Mouse (Mus musculus) MEL (cell line): ENCODE results near the gene Rora. TPM values are rescaled to one million over a fixed set of nuclear protein-coding genes. Genes with fewer than 3 reads are reported as not detected.

Experiments used
- DNase-seq: peaks from one replicate; pipeline ENCODE4 v3.0.0; 2011; ENCODE audit warnings: low read depth, low spot score
- H3K27ac ChIP-seq: 2 replicates; pipeline ENCODE4 v1.5.1; 2012; ENCODE audit warnings: low read depth, mild to moderate bottlenecking, control low read depth, low read length, moderate library complexity; ENCODE audit not compliant: control insufficient read depth
- H3K27me3 ChIP-seq, 2 experiments: fragments of 150-350 bp in 1 of 2; sonication (generic) in 1 of 2; 2 replicates each; pipeline ENCODE4 v1.6.1; 2012; ENCODE audit warnings: low read length in 2 of 2, mild to moderate bottlenecking in 2 of 2, improper control_type of control experiment in 1 of 2, moderate library complexity in 1 of 2; ENCODE audit not compliant: insufficient read depth in 2 of 2, control insufficient read depth in 1 of 2
- H3K36me3 ChIP-seq, 2 experiments: 2 replicates each; pipeline ENCODE4 v1.6.1; 2012 to 2014; ENCODE audit warnings: low read length in 2 of 2, improper control_type of control experiment in 1 of 2, inconsistent platforms in 1 of 2, mild to moderate bottlenecking in 1 of 2; ENCODE audit not compliant: insufficient read depth in 2 of 2, control insufficient read depth in 1 of 2
- H3K4me1 ChIP-seq, 2 experiments: fragments of 150-350 bp in 1 of 2; sonication (generic) in 1 of 2; 2 replicates each; pipeline ENCODE4 v1.6.1; 2012; ENCODE audit warnings: low read length in 2 of 2, improper control_type of control experiment in 1 of 2, mild to moderate bottlenecking in 1 of 2; ENCODE audit not compliant: insufficient read depth in 2 of 2, control insufficient read depth in 1 of 2
- H3K4me3 ChIP-seq, 2 experiments: fragments of 150-350 bp in 1 of 2; sonication (generic) in 1 of 2; 2 replicates each; pipeline ENCODE4 v1.5.1; 2012; ENCODE audit warnings: low read depth in 2 of 2, low read length in 2 of 2, mild to moderate bottlenecking in 2 of 2, moderate library complexity in 2 of 2, control low read depth in 1 of 2, improper control_type of control experiment in 1 of 2; ENCODE audit not compliant: control insufficient read depth in 1 of 2, insufficient read depth in 1 of 2
- H3K79me2 ChIP-seq: 2 replicates; pipeline ENCODE4 v1.6.1; 2012; ENCODE audit warnings: mild to moderate bottlenecking, low read length, moderate library complexity; ENCODE audit not compliant: control insufficient read depth, poor library complexity, insufficient read depth
- H3K9ac ChIP-seq: 2 replicates; pipeline ENCODE4 v1.6.1; 2012; ENCODE audit warnings: low read depth, mild to moderate bottlenecking, control low read depth, low read length, moderate library complexity; ENCODE audit not compliant: control insufficient read depth, poor library complexity, severe bottlenecking
- H3K9me3 ChIP-seq: fragments of 150-350 bp; sonication (generic); replicated peaks from 2 replicates; pipeline ENCODE4 v1.6.1; 2012; ENCODE audit warnings: mild to moderate bottlenecking, low read length, improper control_type of control experiment, moderate library complexity; ENCODE audit not compliant: insufficient read depth
- CHD1 ChIP-seq: IDR thresholded peaks from 2 replicates; pipeline ENCODE4 v1.6.1; 2012; ENCODE audit warnings: low read depth, mild to moderate bottlenecking, inconsistent platforms, low read length, improper control_type of control experiment
- CHD2 ChIP-seq: IDR thresholded peaks from 2 replicates; pipeline ENCODE4 v1.6.1; 2011; ENCODE audit warnings: low read length, improper control_type of control experiment
- ELF1 ChIP-seq: IDR thresholded peaks from 2 replicates; pipeline ENCODE4 v1.6.1; 2014; ENCODE audit warnings: low read depth, mild to moderate bottlenecking, inconsistent platforms, low read length, improper control_type of control experiment, moderate library complexity
- EP300 ChIP-seq, 2 experiments: IDR thresholded peaks; 2 replicates each; pipeline ENCODE4 v1.6.1; 2011; ENCODE audit warnings: improper control_type of control experiment in 2 of 2, low read length in 2 of 2, low read depth in 1 of 2, mild to moderate bottlenecking in 1 of 2
- GABPA ChIP-seq: IDR thresholded peaks from 2 replicates; pipeline ENCODE4 v1.6.1; 2012; ENCODE audit warnings: low read depth, mild to moderate bottlenecking, inconsistent platforms, low read length, improper control_type of control experiment, moderate library complexity
- GATA1 ChIP-seq: IDR thresholded peaks from 2 replicates; pipeline ENCODE4 v1.6.1; 2011; ENCODE audit warnings: low read depth, low read length, improper control_type of control experiment
- HCFC1 ChIP-seq: IDR thresholded peaks from 2 replicates; pipeline ENCODE4 v1.6.1; 2012; ENCODE audit warnings: low read depth, mild to moderate bottlenecking, inconsistent platforms, low read length, improper control_type of control experiment, moderate library complexity
- JUND ChIP-seq: IDR thresholded peaks from 2 replicates; pipeline ENCODE4 v1.6.1; 2011; ENCODE audit warnings: low read depth, mild to moderate bottlenecking, improper control_type of control experiment, low read length
- KAT2A ChIP-seq: conservative IDR thresholded peaks from 2 replicates; pipeline ENCODE4 v1.6.1; 2012; ENCODE audit warnings: low read depth, low read length, improper control_type of control experiment, inconsistent platforms
- MAFK ChIP-seq: IDR thresholded peaks from 2 replicates; pipeline ENCODE4 v1.6.1; 2011; ENCODE audit warnings: low read depth, mild to moderate bottlenecking, low read length, improper control_type of control experiment, borderline replicate concordance
- MAX ChIP-seq: IDR thresholded peaks from 2 replicates; pipeline ENCODE4 v1.6.1; 2011; ENCODE audit warnings: low read length, improper control_type of control experiment
- MAZ ChIP-seq: IDR thresholded peaks from 2 replicates; pipeline ENCODE4 v1.6.1; 2012; ENCODE audit warnings: low read depth, mild to moderate bottlenecking, inconsistent platforms, low read length, improper control_type of control experiment
- MYB ChIP-seq: IDR thresholded peaks from 2 replicates; pipeline ENCODE4 v1.6.1; 2011; ENCODE audit warnings: mild to moderate bottlenecking, low read depth, low read length, improper control_type of control experiment
- NELFE ChIP-seq: IDR thresholded peaks from 2 replicates; pipeline ENCODE4 v1.6.1; 2011; ENCODE audit warnings: low read depth, low read length, improper control_type of control experiment
- POLR2A ChIP-seq, 2 experiments: IDR thresholded peaks; 2 replicates each; pipeline ENCODE4 v1.6.1; 2011 to 2012; ENCODE audit warnings: low read length in 2 of 2, mild to moderate bottlenecking in 2 of 2, control low read depth in 1 of 2, improper control_type of control experiment in 1 of 2, low read depth in 1 of 2, moderate library complexity in 1 of 2; ENCODE audit not compliant: control insufficient read depth in 1 of 2, insufficient read depth in 1 of 2, poor library complexity in 1 of 2
- SIN3A ChIP-seq: IDR thresholded peaks from 2 replicates; pipeline ENCODE4 v1.6.1; 2012; ENCODE audit warnings: low read length, improper control_type of control experiment, inconsistent platforms
- SMC3 ChIP-seq: IDR thresholded peaks from 2 replicates; pipeline ENCODE4 v1.6.1; 2011; ENCODE audit warnings: low read depth, low read length, improper control_type of control experiment
- TCF12 ChIP-seq: IDR thresholded peaks from 2 replicates; pipeline ENCODE4 v1.6.1; 2014; ENCODE audit warnings: low read depth, mild to moderate bottlenecking, inconsistent platforms, low read length, improper control_type of control experiment, moderate library complexity
- UBTF ChIP-seq: IDR thresholded peaks from 2 replicates; pipeline ENCODE4 v1.6.1; 2012; ENCODE audit warnings: low read depth, mild to moderate bottlenecking, inconsistent platforms, low read length, improper control_type of control experiment, moderate library complexity, borderline replicate concordance; ENCODE audit not compliant: insufficient read depth
- USF1 ChIP-seq: IDR thresholded peaks from 2 replicates; pipeline ENCODE4 v1.6.1; 2014; ENCODE audit warnings: low read depth, mild to moderate bottlenecking, inconsistent platforms, low read length, improper control_type of control experiment, moderate library complexity
- USF2 ChIP-seq, 2 experiments: IDR thresholded peaks; 2 replicates each; pipeline ENCODE4 v1.6.1; 2011 to 2012; ENCODE audit warnings: improper control_type of control experiment in 2 of 2, low read length in 2 of 2, borderline replicate concordance in 1 of 2, inconsistent platforms in 1 of 2, low read depth in 1 of 2, mild to moderate bottlenecking in 1 of 2; ENCODE audit not compliant: insufficient read depth in 1 of 2
- ZC3H11A ChIP-seq: IDR thresholded peaks from 2 replicates; pipeline ENCODE4 v1.6.1; 2012; ENCODE audit warnings: low read depth, mild to moderate bottlenecking, inconsistent platforms, low read length, improper control_type of control experiment
- ZKSCAN1 ChIP-seq: IDR thresholded peaks from 2 replicates; pipeline ENCODE4 v1.6.1; 2012; ENCODE audit warnings: low read depth, mild to moderate bottlenecking, inconsistent platforms, low read length, improper control_type of control experiment, moderate library complexity
- ZNF384 ChIP-seq: IDR thresholded peaks from 2 replicates; pipeline ENCODE4 v1.6.1; 2012; ENCODE audit warnings: low read depth, mild to moderate bottlenecking, inconsistent platforms, low read length, improper control_type of control experiment
- polyA plus RNA-seq, 2 experiments: library from polyadenylated mRNA; stranded (reverse) in 1 of 2; unstranded in 1 of 2; fragments of >175 nt in 1 of 2; fragments of >200 nt in 1 of 2; gene quantifications; 2 replicates each; pipeline versions ENCODE4 v1.2.1 to v1.2.4; 2012; ENCODE audit warnings: low replicate concordance in 2 of 2, low read depth in 1 of 2; ENCODE audit not compliant: insufficient read length in 2 of 2, insufficient read depth in 1 of 2, missing spikeins in 1 of 2
- total RNA-seq: library from RNA; depleted of rRNA; stranded (reverse); fragments of 300-350 nt; gene quantifications from 2 replicates; pipeline ENCODE4 v1.2.3, GENCODE M21; 2012

The Rora gene
- total and polyA plus RNA-seq, 3 experiments, result not detected

DNA sequence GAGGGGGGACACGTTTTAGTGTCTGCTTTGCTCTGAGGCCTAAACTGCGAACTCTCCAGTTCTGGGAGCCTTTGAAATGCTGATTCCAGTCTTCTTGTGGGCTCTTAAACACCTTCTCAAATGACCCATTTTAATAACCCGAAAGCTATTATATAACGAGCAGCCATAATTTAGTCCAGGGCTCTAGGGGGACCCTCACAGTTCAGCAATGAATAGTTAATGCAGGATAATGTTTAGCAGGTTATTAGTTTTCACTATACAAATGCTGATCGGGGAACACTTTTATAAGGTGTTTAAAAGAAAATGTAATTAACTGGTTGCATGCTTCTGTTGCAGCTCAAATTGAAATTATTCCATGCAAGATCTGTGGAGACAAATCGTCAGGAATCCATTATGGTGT is 694.2 kb downstream of the Rora start:
- Histone ChIP-seq H3K4me1 (no peaks in the 10 kb centered on the region), H3K79me2 (no peaks in the 10 kb centered on the region), H3K27ac (no peak overlapping the region), H3K4me3 (no peak overlapping the region), H3K36me3 (no peaks in the 10 kb centered on the region), H3K9me3 (no peaks in the 10 kb centered on the region), H3K9ac (no peak overlapping the region), H3K27me3 (no peaks in the 10 kb centered on the region; a peak in 2 of 4 replicates)
- TF ChIP-seq GABPA (no peak), MAFK (no peak), USF1 (no peak), EP300 (IDR thresholded peaks at IDR 0.05; ENCODE audit: low read depth in 1 of 2, low read length in 2 of 2) (no peak), ZC3H11A (no peak), MAX (no peak), CHD2 (no peak), GATA1 (no peak)
- no peak for DNase-seq

- Histone ChIP-seq H3K4me1 (no peaks in the 10 kb centered on the region), H3K9ac (no peak overlapping the region), H3K36me3 (no peaks in the 10 kb centered on the region), H3K27me3 (no peaks in the 10 kb centered on the region; a peak in 2 of 4 replicates), H3K79me2 (no peaks in the 10 kb centered on the region), H3K9me3 (no peaks in the 10 kb centered on the region), H3K4me3 (no peak overlapping the region), H3K27ac (no peak overlapping the region)
- TF ChIP-seq CHD2 (no peak), TCF12 (no peak), USF1 (no peak), USF2 (IDR thresholded peaks at IDR 0.05; ENCODE audit: borderline replicate concordance in 1 of 2, insufficient read depth in 1 of 2, low read depth in 1 of 2, low read length in 2 of 2) (no peak), SMC3 (no peak), KAT2A (no peak), JUND (no peak), NELFE (no peak), MYB (no peak), HCFC1 (no peak), CHD1 (no peak), ZKSCAN1 (no peak), SIN3A (no peak), ZNF384 (no peak), ELF1 (no peak), UBTF (no peak), POLR2A (IDR thresholded peaks at IDR 0.05; ENCODE audit: control insufficient read depth in 1 of 2, insufficient read depth in 1 of 2, low read depth in 1 of 2, low read length in 2 of 2, poor library complexity in 1 of 2) (no peak), MAZ (no peak)
- DNase-seq, result no peak
Measured at GRCm38 (mm10) chr9:69349537-69349936, 696.0 kb downstream of the Rora start.
